Mouse (Mus musculus): ENCODE results near the gene Large1. TPM values are rescaled to one million over a fixed set of nuclear protein-coding genes. Genes with fewer than 3 reads are reported as not detected.
"Not testable (repeated sequence)": the region's sequence is repeated elsewhere in the genome, so short reads cannot be mapped to it uniquely, and the experiment has no call there.

Gene Large1
- polyA plus RNA-seq, 1 experiment from 2014 or later: 8.3 TPM

- H3K4me3 ChIP-seq (replicated peaks): no peak overlapping the region
- H3K36me3 ChIP-seq: no peaks in the 10 kb centered on the region
- 83% methylated on average over 2 of the region's 2 CpGs for WGBS
- no peak overlapping the region for H3K27ac ChIP-seq
- H3K4me1 ChIP-seq (replicated peaks): 0 out of 2 replicates have a peak, but pooled peaks cover 3% of the 10 kb centered on the region
- no peak overlapping the region for H3K4me2 ChIP-seq
- no peaks in the 10 kb centered on the region for H3K27me3 ChIP-seq
- no peak overlapping the region for H3K9ac ChIP-seq (replicated peaks)
- no peaks in the 10 kb centered on the region for H3K9me3 ChIP-seq
- no peak for ATAC-seq (ENCODE audit: insufficient number of reproducible peaks, insufficient read depth, low FRiP score, low TSS enrichment, low read depth)
Measured at GRCm38 (mm10) chr8:73293655-73294054, 59.7 kb downstream of the Large1 start.

GRCm38 (mm10) chr8:73291630-73292029 lies 61.7 kb downstream of the Large1 start:
- ATAC-seq (ENCODE audit: insufficient number of reproducible peaks, insufficient read depth, low FRiP score, low TSS enrichment, low read depth): no peak
- H3K27ac ChIP-seq: no peak overlapping the region
- no peak overlapping the region for H3K9ac ChIP-seq (replicated peaks)
- no peaks in the 10 kb centered on the region for H3K36me3 ChIP-seq
- H3K9me3 ChIP-seq: no peaks in the 10 kb centered on the region
- WGBS: 71% methylated on average over 2 of the region's 2 CpGs
- no peaks in the 10 kb centered on the region for H3K27me3 ChIP-seq
- H3K4me3 ChIP-seq (replicated peaks): no peak overlapping the region
- no peak overlapping the region for H3K4me2 ChIP-seq
- 0 out of 2 replicates have a peak, but pooled peaks cover 3% of the 10 kb centered on the region for H3K4me1 ChIP-seq (replicated peaks)

- ATAC-seq (ENCODE audit: insufficient number of reproducible peaks, insufficient read depth, low FRiP score, low TSS enrichment, low read depth): no peak
- Histone ChIP-seq H3K27me3 (no peaks in the 10 kb centered on the region), H3K9ac (replicated peaks) (no peak overlapping the region), H3K9me3 (no peaks in the 10 kb centered on the region), H3K4me1 (replicated peaks) (0 out of 2 replicates have a peak, but pooled peaks cover 3% of the 10 kb centered on the region), H3K4me2 (no peak overlapping the region), H3K27ac (no peak overlapping the region), H3K36me3 (no peaks in the 10 kb centered on the region), H3K4me3 (replicated peaks) (no peak overlapping the region)
- WGBS: 88% methylated on average over 2 of the region's 2 CpGs
Measured at GRCm38 (mm10) chr8:73290636-73291035, 62.7 kb downstream of the Large1 start.

DNA sequence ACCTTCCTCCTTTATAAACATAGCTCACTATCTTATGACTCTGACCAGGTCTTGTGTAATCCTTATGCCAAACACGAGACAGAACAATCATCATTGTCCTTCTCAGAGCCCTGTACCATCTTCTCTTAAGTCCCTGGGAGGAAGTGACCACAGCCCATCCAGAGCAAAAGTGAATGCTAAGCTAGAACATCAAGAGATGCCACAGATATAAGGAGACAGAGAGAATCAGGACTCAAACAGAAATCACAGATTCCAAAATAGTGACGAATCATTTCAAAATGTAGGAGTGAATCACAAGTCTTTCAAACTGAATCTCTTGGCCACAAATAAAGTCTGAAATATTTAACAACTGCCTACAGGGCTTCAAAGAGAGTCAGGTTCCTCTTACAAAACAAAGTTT lies 63.5 kb downstream of the Large1 start:
- H3K4me2 ChIP-seq: no peak overlapping the region
- H3K9ac ChIP-seq (replicated peaks): no peak overlapping the region
- no peaks in the 10 kb centered on the region for H3K9me3 ChIP-seq
- H3K27ac ChIP-seq: no peak overlapping the region
- no peak for ATAC-seq (ENCODE audit: insufficient number of reproducible peaks, insufficient read depth, low FRiP score, low TSS enrichment, low read depth)
- H3K4me1 ChIP-seq (replicated peaks): 0 out of 2 replicates have a peak, but pooled peaks cover 3% of the 10 kb centered on the region
- 89% methylated on average over 2 of the region's 2 CpGs for WGBS
- H3K4me3 ChIP-seq (replicated peaks): no peak overlapping the region
- no peaks in the 10 kb centered on the region for H3K36me3 ChIP-seq
- H3K27me3 ChIP-seq: no peaks in the 10 kb centered on the region

- no peak overlapping the region for H3K27ac ChIP-seq
- ATAC-seq (ENCODE audit: insufficient number of reproducible peaks, insufficient read depth, low FRiP score, low TSS enrichment, low read depth): no peak
Measured at GRCm38 (mm10) chr8:73281996-73282395, 71.3 kb downstream of the Large1 start.

GRCm38 (mm10) chr8:73276015-73276414 lies 77.3 kb downstream of the Large1 start:
- no peak overlapping the region for H3K9ac ChIP-seq (replicated peaks)
- H3K27ac ChIP-seq: no peak overlapping the region
- no peaks in the 10 kb centered on the region for H3K36me3 ChIP-seq
- 95% methylated on average over 4 of the region's 4 CpGs for WGBS
- no peak overlapping the region for H3K4me3 ChIP-seq (replicated peaks)
- no peak for ATAC-seq (ENCODE audit: insufficient number of reproducible peaks, insufficient read depth, low FRiP score, low TSS enrichment, low read depth)
- H3K27me3 ChIP-seq: no peaks in the 10 kb centered on the region
- no peaks in the 10 kb centered on the region for H3K4me1 ChIP-seq (replicated peaks)
- H3K9me3 ChIP-seq: no peaks in the 10 kb centered on the region
- no peak overlapping the region for H3K4me2 ChIP-seq

More at GRCm38 (mm10) chr8:73281996-73282395, 71.3 kb downstream of the Large1 start:
- H3K4me2 ChIP-seq: no peak overlapping the region
- H3K9me3 ChIP-seq: no peaks in the 10 kb centered on the region
- H3K36me3 ChIP-seq: no peaks in the 10 kb centered on the region
- WGBS: 84% methylated on average over 4 of the region's 4 CpGs
- no peak overlapping the region for H3K4me3 ChIP-seq (replicated peaks)
- H3K9ac ChIP-seq (replicated peaks): no peak overlapping the region
- H3K4me1 ChIP-seq (replicated peaks): no peaks in the 10 kb centered on the region
- no peaks in the 10 kb centered on the region for H3K27me3 ChIP-seq

DNA sequence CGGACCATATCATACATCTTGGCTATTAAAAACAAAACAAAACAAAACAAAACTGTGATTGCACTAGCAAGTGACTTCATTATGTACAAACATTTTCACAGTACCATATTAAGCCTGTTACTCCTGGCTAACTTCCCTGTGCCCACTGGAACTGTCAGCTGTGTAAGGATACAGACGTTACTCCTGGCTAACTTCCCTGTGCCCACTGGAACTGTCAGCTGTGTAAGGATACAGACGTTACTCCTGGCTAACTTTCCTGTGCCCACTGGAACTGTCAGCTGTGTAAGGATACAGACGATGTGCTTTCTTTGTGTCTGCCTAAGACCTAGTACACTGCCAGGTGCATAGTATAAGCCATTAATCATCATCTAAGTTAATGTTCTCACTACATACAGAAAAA lies 77.9 kb downstream of the Large1 start:
- not testable (repeated sequence) for H3K9me3 ChIP-seq; H3K9ac ChIP-seq (replicated peaks); H3K4me2 ChIP-seq; ATAC-seq (ENCODE audit: insufficient number of reproducible peaks, insufficient read depth, low FRiP score, low TSS enrichment, low read depth); H3K36me3 ChIP-seq; H3K27ac ChIP-seq; H3K4me3 ChIP-seq (replicated peaks); H3K4me1 ChIP-seq (replicated peaks); H3K27me3 ChIP-seq
- WGBS: 88% methylated on average over 4 of the region's 4 CpGs

GRCm38 (mm10) chr8:73273150-73273549 lies 80.2 kb downstream of the Large1 start:
- no peak for ATAC-seq (ENCODE audit: insufficient number of reproducible peaks, insufficient read depth, low FRiP score, low TSS enrichment, low read depth)
- H3K36me3 ChIP-seq: no peaks in the 10 kb centered on the region
- no peak overlapping the region for H3K9ac ChIP-seq (replicated peaks)
- H3K4me2 ChIP-seq: no peak overlapping the region
- H3K27ac ChIP-seq: no peak overlapping the region
- H3K9me3 ChIP-seq: no peaks in the 10 kb centered on the region
- no peaks in the 10 kb centered on the region for H3K27me3 ChIP-seq
- H3K4me3 ChIP-seq (replicated peaks): no peak overlapping the region
- H3K4me1 ChIP-seq (replicated peaks): no peaks in the 10 kb centered on the region

- ATAC-seq (ENCODE audit: insufficient number of reproducible peaks, insufficient read depth, low FRiP score, low TSS enrichment, low read depth): no peak
- Histone ChIP-seq H3K9ac (replicated peaks) (no peak overlapping the region), H3K36me3 (no peaks in the 10 kb centered on the region), H3K27ac (no peak overlapping the region), H3K4me1 (replicated peaks) (no peaks in the 10 kb centered on the region), H3K4me3 (replicated peaks) (no peak overlapping the region), H3K27me3 (no peaks in the 10 kb centered on the region), H3K9me3 (no peaks in the 10 kb centered on the region), H3K4me2 (no peak overlapping the region)
Measured at GRCm38 (mm10) chr8:73270991-73271390, 82.3 kb downstream of the Large1 start.

GRCm38 (mm10) chr8:73257981-73258380 lies 95.4 kb downstream of the Large1 start:
- H3K9me3 ChIP-seq: peaks cover 6% of the 10 kb centered on the region
- no peaks in the 10 kb centered on the region for H3K36me3 ChIP-seq
- WGBS: 94% methylated on average over 2 of the region's 2 CpGs
- H3K4me2 ChIP-seq: no peak overlapping the region
- H3K27me3 ChIP-seq: no peaks in the 10 kb centered on the region
- H3K27ac ChIP-seq: no peak overlapping the region
- H3K4me3 ChIP-seq (replicated peaks): no peak overlapping the region
- no peak for ATAC-seq (ENCODE audit: insufficient number of reproducible peaks, insufficient read depth, low FRiP score, low TSS enrichment, low read depth)
- H3K4me1 ChIP-seq (replicated peaks): no peaks in the 10 kb centered on the region
- H3K9ac ChIP-seq (replicated peaks): no peak overlapping the region

GRCm38 (mm10) chr8:73244186-73244585 lies 109.2 kb downstream of the Large1 start:
- no peaks in the 10 kb centered on the region for H3K4me1 ChIP-seq (replicated peaks)
- H3K4me2 ChIP-seq: no peak overlapping the region
- ATAC-seq (ENCODE audit: insufficient number of reproducible peaks, insufficient read depth, low FRiP score, low TSS enrichment, low read depth): no peak
- H3K9ac ChIP-seq (replicated peaks): no peak overlapping the region
- 97% methylated on average over 3 of the region's 3 CpGs for WGBS
- no peaks in the 10 kb centered on the region for H3K36me3 ChIP-seq
- H3K27me3 ChIP-seq: no peaks in the 10 kb centered on the region
- H3K27ac ChIP-seq: no peak overlapping the region
- 0 out of 2 replicates have a peak, but pooled peaks cover 9% of the 10 kb centered on the region for H3K9me3 ChIP-seq
- H3K4me3 ChIP-seq (replicated peaks): no peak overlapping the region

GRCm38 (mm10) chr8:73242066-73242465 lies 111.3 kb downstream of the Large1 start:
- H3K9ac ChIP-seq (replicated peaks): no peak overlapping the region
- no peak overlapping the region for H3K4me3 ChIP-seq (replicated peaks)
- ATAC-seq (ENCODE audit: insufficient number of reproducible peaks, insufficient read depth, low FRiP score, low TSS enrichment, low read depth): no peak
- 68% methylated on average over 1 of the region's 1 CpGs for WGBS
- H3K4me2 ChIP-seq: no peak overlapping the region
- H3K9me3 ChIP-seq: 0 out of 2 replicates have a peak, but pooled peaks cover 9% of the 10 kb centered on the region
- no peaks in the 10 kb centered on the region for H3K36me3 ChIP-seq
- no peak overlapping the region for H3K27ac ChIP-seq
- no peaks in the 10 kb centered on the region for H3K27me3 ChIP-seq
- H3K4me1 ChIP-seq (replicated peaks): no peaks in the 10 kb centered on the region

All from limb, embryonic 12.5 days (tissue).